Mouse (Mus musculus) CD4-positive, CD25-positive, alpha-beta regulatory T cell, adult 2 months (primary cell): Measurements from ENCODE around the gene Cacna2d4.
"Not testable (repeated sequence)": the region's sequence is repeated elsewhere in the genome, so short reads cannot be mapped to it uniquely, and the experiment has no call there.

ENCODE experiments used
- DNase-seq: peaks from one replicate; pipeline ENCODE4 v3.0.0-alpha.2; 2012; ENCODE audit warnings: low read depth, low spot score

Cacna2d4 gene

GRCm38 (mm10) chr6:119338121-119338912 is 102.0 kb downstream of the Cacna2d4 start:
- no peak for DNase-seq

DNA sequence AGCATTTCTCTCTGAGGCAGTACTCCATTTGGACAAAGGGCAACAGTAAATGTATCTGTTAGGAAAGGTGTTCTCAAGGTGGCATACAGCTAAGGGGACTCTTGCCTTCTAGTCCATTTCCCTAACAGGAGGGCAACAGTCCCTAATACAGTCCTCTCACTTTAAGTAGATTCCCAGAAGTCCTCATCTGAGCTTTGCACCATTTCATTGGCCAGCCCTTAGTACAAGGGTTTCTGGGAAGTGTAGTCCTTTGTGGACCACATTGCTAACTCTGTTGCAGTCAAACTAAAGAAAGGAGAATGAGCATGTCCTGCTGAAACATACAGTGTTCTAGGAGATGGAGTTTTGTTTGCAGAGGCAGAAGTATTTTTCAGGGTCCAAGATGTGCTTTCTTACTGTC is 105.1 kb downstream of the Cacna2d4 start:
- no peak for DNase-seq

DNA sequence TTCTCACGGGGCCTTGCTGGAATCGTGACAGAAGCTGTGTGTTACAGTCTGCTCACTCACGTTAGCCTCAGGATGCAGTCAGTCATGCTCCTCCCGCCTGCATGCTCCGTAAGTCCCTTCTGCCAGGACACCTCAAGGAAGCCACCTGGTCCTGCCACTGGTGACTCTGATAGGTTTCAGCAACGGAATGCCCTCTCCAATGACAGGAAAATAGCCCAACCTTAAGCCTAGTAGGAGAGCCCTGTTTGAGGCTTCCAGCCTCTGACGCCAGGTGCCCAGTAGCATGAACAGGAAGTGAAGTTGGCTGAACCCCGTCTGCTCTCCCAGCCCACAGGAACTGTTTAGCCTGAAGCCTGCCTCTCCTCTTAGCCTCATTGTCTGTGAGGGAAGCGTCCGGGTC is 109.9 kb downstream of the Cacna2d4 start:
- DNase-seq = no peak

DNA sequence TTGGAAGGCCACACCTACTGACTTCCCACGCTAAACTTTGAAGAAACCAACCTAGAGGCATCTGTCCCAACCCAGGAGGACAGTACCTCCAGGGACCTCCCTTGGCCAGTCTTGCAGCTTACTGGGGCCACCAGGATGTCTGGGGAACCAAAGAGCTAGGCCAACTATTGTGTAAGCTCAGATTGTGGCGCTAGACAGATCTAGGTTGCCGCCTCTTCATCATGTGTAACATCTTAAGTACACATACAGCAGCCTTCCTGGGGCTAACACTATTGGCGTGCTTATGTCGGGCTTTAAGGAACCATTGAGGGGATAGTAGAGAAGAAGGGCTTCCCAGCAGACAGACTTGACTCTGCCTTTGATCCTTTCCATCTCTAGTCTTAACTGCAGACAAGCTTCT is 111.5 kb downstream of the Cacna2d4 start:
- DNase-seq = no peak

DNA sequence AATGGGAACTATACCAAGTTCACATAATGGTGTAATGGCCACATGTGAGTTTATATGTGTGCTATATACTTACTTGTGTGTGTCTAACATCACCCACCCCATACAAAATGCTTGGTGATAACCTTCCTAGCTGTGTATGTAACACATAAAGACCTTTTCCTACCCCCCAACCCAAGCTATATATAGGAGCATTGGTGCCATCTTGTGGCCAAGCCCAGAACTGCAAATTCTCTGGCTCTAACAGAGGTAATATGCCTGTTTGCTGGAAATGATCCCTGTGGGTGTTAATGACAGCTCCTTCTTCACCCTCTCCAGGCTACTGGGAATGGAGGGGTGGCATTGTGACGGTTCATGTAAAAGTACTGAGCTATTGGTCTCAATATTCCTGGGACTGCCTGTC is 111.9 kb downstream of the Cacna2d4 start:
- DNase-seq = peak; percentile 83

GRCm38 (mm10) chr6:119350703-119351198 is 114.4 kb downstream of the Cacna2d4 start:
- no peak for DNase-seq

GRCm38 (mm10) chr6:119351656-119352055 is 115.3 kb downstream of the Cacna2d4 start:
- DNase-seq = no peak

GRCm38 (mm10) chr6:119352501-119352900 is 116.2 kb downstream of the Cacna2d4 start:
- no peak for DNase-seq

DNA sequence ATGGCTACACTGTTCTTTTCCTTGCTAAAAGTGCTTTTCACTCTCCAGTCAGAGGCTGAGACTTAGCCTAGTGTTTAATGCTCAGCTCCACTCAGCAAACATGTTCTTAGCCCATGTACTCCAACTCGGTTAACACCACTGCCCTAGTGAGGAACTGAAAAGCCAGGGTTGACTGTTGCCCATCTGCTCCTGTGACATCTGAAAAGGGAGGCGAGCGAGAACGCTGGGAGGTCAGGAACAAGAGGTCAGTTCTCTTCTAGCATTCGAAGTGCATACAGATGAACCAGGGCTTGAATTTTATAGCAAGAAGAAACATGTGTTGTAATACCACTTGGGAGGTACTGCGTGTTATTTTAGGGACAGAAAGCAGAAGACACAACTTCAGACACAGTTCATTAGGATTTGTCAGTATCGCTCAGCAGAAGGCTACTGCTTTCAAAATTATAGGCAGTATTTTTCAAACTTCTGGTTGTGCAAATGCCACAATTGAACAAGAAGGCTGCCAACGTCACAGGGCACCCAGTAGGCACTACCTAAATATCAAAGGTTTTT is 121.8 kb downstream of the Cacna2d4 start:
- DNase-seq = no peak

DNA sequence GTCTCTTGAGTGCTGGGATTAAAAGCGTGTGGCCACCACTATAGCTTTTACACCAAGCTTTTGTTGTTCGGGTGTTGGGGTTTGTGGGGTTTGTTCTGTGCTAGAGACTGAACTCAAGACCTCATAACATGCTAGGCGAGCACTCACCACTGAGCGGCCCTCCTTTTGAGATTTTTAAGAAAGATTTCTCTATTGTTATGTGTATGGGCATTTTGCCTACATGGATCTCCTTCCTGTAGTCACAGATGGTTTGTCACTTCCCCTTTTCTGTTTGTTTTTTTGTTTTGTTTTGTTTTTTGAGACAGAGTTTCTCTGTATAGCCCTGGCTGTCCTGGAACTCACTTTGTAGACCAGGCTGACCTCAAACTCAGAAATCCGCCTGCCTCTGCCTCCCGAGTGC is 123.9 kb downstream of the Cacna2d4 start:
- not testable (repeated sequence) for DNase-seq

GRCm38 (mm10) chr6:119360925-119361702 is 124.8 kb downstream of the Cacna2d4 start:
- DNase-seq = no peak

DNA sequence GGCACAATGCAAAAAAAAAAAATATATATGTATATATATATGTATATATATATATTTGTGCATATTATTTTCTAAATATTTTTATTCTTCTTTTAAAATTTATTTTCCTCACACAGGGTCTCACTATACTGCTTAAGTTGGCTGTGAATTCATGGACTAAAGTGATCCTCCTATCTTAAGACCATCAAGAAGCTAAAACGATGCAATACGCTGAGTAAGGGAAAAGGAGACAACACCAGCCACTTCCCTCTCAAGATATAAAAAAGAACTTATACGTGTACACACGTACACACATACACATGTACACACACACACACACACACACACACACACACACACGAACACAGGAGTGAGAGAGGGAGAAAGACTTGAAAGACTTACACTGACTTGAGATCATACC is 127.3 kb downstream of the Cacna2d4 start:
- no peak for DNase-seq

- DNase-seq = not testable (repeated sequence)
Observed at GRCm38 (mm10) chr6:119366800-119367199, 130.5 kb downstream of the Cacna2d4 start.

- no peak for DNase-seq
Observed at GRCm38 (mm10) chr6:119367382-119367781, 131.1 kb downstream of the Cacna2d4 start.

- peak; percentile 28 for DNase-seq
Observed at GRCm38 (mm10) chr6:119371624-119372023, 135.3 kb downstream of the Cacna2d4 start.

GRCm38 (mm10) chr6:119372237-119372636 is 135.9 kb downstream of the Cacna2d4 start:
- no peak for DNase-seq

DNA sequence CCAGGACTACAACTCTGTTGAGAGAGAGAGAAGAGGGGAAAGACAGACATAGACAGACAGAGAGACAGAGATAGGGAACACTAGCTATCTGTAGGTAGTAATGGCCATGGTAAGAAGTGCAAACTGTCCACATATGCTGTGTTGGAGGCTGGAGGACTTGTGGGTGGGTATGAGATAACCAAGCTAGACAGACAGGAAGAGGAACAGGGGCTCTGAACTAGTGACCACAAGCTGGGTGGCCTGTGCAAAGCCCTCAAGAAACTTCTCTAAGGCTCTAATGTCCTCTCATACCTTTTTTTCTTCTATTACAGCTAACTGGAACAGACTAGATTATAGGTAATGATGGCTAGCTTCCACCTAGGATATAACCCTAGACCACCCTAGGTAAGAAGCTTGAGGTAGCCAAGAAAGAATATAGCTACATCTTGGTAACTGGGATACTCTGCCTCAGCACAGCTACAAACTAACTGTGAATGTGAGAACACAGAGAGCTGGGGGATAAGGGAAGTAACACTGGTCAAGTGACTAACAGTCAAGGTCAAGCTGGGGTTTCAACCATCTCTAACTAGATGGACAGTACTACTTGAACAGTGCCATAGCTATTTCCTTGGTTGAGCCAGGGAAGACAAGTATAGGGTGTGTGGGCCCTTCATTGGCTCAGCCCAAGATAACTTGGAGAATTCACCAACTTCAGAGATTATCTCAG is 136.8 kb downstream of the Cacna2d4 start:
- no peak for DNase-seq

DNA sequence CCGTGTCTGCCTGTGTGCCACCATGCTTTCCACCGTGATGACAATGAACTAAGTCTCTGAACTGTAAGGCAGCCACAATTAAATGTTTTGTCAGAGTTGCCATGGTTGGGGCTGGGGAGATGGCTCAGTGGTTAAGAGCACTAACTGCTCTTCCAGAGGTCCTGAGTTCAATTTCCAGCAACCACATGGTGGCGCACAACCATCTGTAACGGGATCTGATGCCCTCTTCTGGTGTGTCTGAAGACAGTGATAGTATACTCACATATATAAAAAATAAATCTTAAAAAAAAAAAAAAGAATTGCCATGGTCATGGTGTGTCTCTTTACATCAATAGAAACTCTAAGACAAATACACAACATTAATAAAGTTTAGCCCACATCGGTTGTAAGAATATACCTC is 138.7 kb downstream of the Cacna2d4 start:
- DNase-seq = no peak

- peak; percentile 57 for DNase-seq
Observed at GRCm38 (mm10) chr6:119377613-119378012, 141.3 kb downstream of the Cacna2d4 start.

DNA sequence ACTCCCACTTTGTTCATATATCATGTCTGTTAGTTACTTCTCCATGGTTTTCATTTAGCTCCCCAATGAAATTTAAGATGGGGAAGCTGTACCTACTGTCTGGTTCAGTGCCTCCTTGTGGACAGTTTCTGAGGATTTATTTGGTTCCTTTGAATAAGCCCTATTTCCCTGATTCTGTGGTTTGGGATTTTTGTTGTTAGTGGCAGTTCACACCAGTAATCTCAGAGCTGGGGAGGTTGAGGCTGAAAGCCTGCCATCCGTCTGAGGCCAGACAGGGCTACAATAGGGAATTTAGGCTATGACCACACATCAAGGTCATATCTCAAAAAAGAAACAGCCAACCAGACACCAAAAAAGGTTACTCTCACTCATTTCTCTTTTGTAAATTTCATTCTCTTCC is 142.3 kb downstream of the Cacna2d4 start:
- no peak for DNase-seq

- no peak for DNase-seq
Observed at GRCm38 (mm10) chr6:119385668-119386067, 149.3 kb downstream of the Cacna2d4 start.

DNA sequence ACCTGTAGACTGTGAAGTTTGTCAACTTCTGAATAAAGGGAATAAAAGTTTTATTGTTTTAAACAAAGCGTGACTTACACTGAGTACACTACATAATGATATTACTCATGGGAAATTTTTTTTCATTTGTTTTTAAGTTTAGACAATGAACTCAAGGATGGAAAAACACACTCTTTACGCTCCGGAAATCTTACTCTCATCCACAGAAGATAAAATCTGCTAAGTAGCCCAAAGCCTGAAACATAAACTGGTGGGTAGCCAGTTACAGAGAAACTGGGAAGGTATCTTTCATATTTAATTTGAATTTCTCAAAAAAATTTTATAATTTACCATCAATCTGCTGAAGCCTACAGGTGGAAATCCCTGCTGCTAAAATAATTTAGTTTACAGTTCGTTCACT is 150.1 kb downstream of the Cacna2d4 start:
- peak; percentile 42 for DNase-seq
